Mouse (Mus musculus) testis, adult 2 months (tissue): ENCODE results near the gene Cela1. TPM values are rescaled to one million over a fixed set of nuclear protein-coding genes. Genes with fewer than 3 reads are reported as not detected.

Experiments
- H3K27ac ChIP-seq: fragments of 200-500 bp; 2 replicates; pipeline ENCODE4 v1.5.1; 2012; ENCODE audit warnings: low read depth, low read length; ENCODE audit not compliant: control insufficient read depth, insufficient read depth
- H3K27me3 ChIP-seq: fragments of 200-500 bp; 2 replicates; pipeline ENCODE4 v1.6.1; 2012; ENCODE audit warnings: mild to moderate bottlenecking, low read length, moderate library complexity; ENCODE audit not compliant: control insufficient read depth, insufficient read depth
- H3K36me3 ChIP-seq: fragments of 200-500 bp; 2 replicates; pipeline ENCODE4 v1.6.1; 2012; ENCODE audit warnings: mild to moderate bottlenecking, low read length; ENCODE audit not compliant: control insufficient read depth, insufficient read depth
- H3K4me1 ChIP-seq: fragments of 200-500 bp; 2 replicates; pipeline ENCODE4 v1.6.1; 2012; ENCODE audit warnings: low read length; ENCODE audit not compliant: control insufficient read depth, insufficient read depth
- H3K4me3 ChIP-seq: fragments of 200-500 bp; 2 replicates; pipeline ENCODE4 v1.5.1; 2012; ENCODE audit warnings: low read depth, mild to moderate bottlenecking, low read length, moderate library complexity, mixed read lengths; ENCODE audit not compliant: control insufficient read depth
- CTCF ChIP-seq: fragments of 200-500 bp; IDR thresholded peaks from 2 replicates; pipeline ENCODE4 v1.5.1; 2012; ENCODE audit warnings: low read depth, mild to moderate bottlenecking, inconsistent platforms, low read length, moderate library complexity; ENCODE audit not compliant: control insufficient read depth, insufficient read depth, insufficient replicate concordance
- POLR2A ChIP-seq: fragments of 200-500 bp; IDR thresholded peaks from 2 replicates; pipeline ENCODE4 v1.6.1; 2012; ENCODE audit warnings: low read depth, mild to moderate bottlenecking, inconsistent platforms, low read length, moderate library complexity; ENCODE audit not compliant: control insufficient read depth
- polyA plus RNA-seq: library from polyadenylated mRNA; depleted of rRNA; stranded (reverse); fragments of >200 nt; gene quantifications from 2 replicates; pipeline ENCODE4 v1.2.3, GENCODE M21; 2012; rRNA removed

Cela1 gene
- 1.3 and 1.6 TPM in 2 replicates for polyA plus RNA-seq

DNA sequence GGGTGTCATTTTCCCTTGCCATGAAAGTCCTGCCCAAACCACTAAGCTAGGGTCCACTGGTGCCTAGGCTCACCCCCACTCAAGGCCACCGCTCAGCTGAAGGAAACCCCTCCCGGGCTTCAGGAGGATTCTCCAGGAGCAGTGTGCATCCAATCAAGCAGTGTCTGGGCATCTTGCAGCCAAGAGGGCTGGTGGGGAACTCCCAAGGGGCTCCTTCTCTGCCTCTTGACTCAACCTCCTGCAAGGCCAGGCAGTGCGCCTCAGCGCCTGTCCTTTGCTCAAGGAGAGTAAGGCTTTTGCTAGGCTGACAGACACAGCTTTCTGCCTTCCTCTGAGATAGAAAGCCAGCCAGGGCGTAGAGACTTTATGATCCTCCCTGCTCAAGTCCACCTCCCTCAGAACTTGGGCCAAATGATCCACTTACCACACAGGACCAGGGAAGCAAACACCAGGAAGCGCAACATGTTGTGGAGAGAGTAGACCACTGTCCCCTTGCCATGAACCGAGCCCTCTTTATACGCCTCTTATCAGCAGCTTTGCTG lies at the start of gene Cela1:
Cela1 (minus strand) TSS at position 492 of the 542 bp plus-strand sequence.
- Histone ChIP-seq H3K27me3 (no peaks in the 10 kb centered on the region), H3K27ac (no peak within 1 kb of the TSS), H3K4me1 (peaks cover 2% of the 10 kb centered on the region), H3K4me3 (no peak within 1 kb of the TSS), H3K36me3 (no peaks in the 10 kb centered on the region)
- TF ChIP-seq POLR2A (no peak), CTCF (no peak)

DNA sequence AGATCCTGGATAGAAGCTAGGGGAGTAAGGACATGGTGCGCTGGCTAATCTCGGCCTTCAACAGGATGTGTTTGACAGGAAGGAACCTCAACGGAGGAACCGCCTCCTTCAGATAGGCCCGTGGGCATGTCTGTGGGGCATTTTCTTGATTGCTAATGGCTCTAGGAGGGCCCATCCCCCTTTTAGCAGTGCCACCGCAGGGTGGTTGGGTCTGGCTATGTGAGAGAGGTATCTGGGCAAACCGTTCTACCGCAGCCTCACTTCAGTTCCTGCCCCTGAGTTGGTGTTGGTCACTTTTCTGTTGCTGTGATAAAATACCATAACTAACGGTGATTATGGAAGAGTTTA lies 48.2 kb upstream of the Cela1 start:
- Histone ChIP-seq H3K4me3 (no peak overlapping the region), H3K36me3 (no peaks in the 10 kb centered on the region), H3K27ac (no peak overlapping the region), H3K4me1 (no peaks in the 10 kb centered on the region), H3K27me3 (no peaks in the 10 kb centered on the region)
- no peak for TF ChIP-seq POLR2A

DNA sequence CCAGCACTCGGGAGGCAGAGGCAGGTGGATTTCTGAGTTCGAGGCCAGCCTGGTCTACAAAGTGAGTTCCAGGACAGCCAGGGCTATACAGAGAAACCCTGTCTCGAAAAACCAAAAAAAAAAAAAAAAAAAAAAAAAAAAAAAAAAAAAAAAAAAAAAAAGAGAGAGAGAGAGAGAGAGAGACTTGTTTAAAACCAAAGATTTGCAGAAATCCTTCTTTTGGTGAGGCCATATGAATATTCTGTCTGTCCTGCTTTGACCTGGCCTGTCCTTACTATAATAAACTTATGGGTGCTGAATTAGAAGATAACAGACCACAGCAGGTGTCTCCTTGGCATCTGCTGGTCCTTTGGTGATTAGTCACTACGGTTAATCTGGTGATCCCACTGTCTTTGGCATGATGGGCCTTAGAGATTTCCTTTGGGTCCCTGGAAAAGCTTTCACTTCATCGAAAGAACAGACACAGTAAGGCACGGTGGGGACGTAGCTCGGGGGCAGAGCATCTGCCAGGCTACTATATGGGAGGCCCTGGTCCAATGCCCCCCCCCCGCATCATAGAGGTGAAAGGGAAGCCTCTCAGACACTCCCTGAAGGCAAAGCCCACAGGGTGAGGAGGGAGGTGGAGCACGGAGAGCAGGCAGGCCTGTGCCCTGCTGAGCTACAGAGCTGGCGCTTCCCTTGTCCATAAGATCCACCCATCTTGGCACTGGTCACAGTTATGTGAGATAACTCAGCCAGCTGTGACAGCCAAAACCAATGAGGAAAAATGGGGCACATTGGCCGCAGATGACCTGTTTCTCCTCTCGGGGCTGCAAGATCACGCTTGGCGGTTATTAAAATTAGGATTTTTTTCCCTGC lies 47.6 kb upstream of the Cela1 start:
- no peak overlapping the region for H3K27ac ChIP-seq
- H3K4me1 ChIP-seq: no peaks in the 10 kb centered on the region
- TF ChIP-seq CTCF (no peak), POLR2A (no peak)
- no peaks in the 10 kb centered on the region for H3K27me3 ChIP-seq
- H3K36me3 ChIP-seq: no peaks in the 10 kb centered on the region
- no peak overlapping the region for H3K4me3 ChIP-seq

DNA sequence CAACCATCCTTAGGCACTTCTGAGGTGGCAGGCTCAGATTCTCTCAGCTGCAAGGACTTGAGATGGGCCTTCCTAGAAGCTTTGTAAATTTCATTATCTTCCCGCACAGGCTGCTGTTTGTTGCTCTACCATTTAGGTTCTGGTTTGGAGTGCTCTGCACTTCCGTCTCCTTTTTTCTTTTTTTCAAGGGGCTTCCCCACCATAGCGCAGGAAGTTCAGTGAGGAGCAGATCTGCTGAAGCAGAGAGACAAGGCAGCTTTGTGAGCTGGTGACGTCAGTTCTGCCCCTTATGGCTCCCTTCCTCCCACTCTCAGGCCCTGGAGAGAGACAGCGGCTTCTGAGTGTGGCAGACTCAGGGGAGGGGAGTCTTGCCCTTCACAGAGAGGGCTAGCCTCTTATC lies 44.9 kb upstream of the Cela1 start:
- Histone ChIP-seq H3K27me3 (no peaks in the 10 kb centered on the region), H3K36me3 (no peaks in the 10 kb centered on the region), H3K4me1 (peaks cover 15% of the 10 kb centered on the region), H3K27ac (no peak overlapping the region), H3K4me3 (no peak overlapping the region)
- no peak for TF ChIP-seq CTCF
- TF ChIP-seq POLR2A: no peak

DNA sequence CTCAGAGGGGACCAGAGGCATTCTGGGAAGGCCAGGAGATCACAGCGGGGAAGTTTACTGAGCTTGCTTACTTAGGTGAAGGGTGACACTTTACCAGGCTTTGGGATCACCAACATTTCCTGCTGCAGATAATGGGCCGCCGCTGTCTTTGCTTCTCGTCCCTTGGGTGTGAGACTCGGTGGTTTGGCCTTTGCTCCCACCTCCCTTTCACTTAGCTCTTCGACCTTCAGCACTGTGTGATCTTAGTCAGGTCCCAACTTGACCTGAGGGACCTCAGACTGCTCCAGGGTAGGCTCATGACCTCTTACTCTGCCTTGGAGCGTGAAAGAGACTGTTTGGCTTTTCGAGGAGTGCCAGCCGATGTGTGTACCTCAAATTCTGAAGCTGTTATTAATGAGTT lies 43.4 kb upstream of the Cela1 start:
- no peak overlapping the region for H3K4me3 ChIP-seq
- H3K36me3 ChIP-seq: no peaks in the 10 kb centered on the region
- H3K4me1 ChIP-seq: peaks cover 16% of the 10 kb centered on the region
- no peaks in the 10 kb centered on the region for H3K27me3 ChIP-seq
- no peak for TF ChIP-seq CTCF
- no peak for TF ChIP-seq POLR2A
- no peak overlapping the region for H3K27ac ChIP-seq

DNA sequence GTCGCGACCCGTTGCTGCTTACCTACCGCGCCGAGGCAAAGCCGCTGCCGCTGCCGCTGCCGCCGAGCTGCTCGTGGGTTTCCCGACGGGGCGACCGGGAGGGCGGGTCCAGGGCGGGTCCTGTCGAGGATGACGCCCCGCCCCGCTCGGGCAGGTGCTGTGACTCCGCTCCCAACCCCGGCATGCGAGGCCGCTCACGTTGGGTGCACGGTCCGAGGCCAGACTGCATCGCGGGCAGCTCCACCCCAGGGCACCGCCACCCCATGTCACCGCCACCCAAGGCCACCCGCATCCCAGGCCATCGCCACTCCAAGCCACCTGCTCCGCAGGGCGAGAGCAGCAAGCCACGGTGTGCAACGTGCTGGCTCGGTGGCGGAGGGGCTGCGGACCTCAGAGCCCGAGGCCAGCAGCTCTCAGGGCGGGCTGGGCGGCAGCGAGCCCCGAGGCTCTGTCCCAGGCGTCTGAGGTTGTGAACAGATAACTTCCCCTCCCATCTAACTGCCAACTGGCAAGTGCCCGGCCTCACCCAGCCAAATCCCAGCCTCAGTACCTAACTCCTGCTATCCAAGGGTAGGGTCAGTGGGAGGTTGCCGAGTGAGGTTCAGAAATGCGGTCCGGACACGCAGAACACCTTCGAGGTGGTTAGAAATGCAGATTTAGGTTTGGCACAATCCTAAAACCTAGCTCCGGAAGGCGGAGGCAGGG lies 41.7 kb upstream of the Cela1 start, which contains the start of gene Galnt6:
Galnt6 (minus strand) TSS at position 96 of the 705 bp plus-strand sequence.
- Histone ChIP-seq H3K4me1 (peaks cover 16% of the 10 kb centered on the region), H3K27me3 (no peaks in the 10 kb centered on the region), H3K27ac (no peak within 1 kb of the TSS), H3K4me3 (peak within 1 kb of the TSS; percentile 60), H3K36me3 (no peaks in the 10 kb centered on the region)
- 0 out of 2 replicates have a peak, but pooled peaks have one; percentile 6 for TF ChIP-seq POLR2A
- TF ChIP-seq CTCF: no peak

DNA sequence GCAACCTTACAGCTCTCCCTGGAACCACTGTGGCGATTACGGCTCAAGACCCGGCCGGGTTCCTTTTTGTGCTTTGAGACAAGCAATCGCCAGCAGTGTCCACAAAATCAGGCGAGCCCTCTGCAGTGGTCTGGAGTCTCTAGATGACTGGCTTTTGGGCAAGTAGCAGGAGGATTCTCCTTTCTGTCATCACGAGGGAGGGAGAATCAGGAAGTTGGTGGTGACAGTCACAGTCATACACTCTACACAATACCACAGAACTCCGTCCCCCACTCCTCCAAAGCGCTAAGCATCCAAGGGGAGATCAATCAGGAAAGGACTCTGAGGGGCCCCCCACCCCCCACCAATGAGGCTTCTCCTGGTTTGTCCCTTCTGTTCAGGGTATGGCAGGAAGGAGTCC lies 40.9 kb upstream of the Cela1 start:
- Histone ChIP-seq H3K36me3 (no peaks in the 10 kb centered on the region), H3K27ac (no peak overlapping the region), H3K4me1 (peaks cover 16% of the 10 kb centered on the region), H3K4me3 (peak overlapping the region; percentile 60), H3K27me3 (no peaks in the 10 kb centered on the region)
- TF ChIP-seq POLR2A (no peak), CTCF (no peak)
